Mouse (Mus musculus): ENCODE measurements around the gene Grm4. TPM values are rescaled to one million over a fixed set of nuclear protein-coding genes. Genes with fewer than 3 reads are reported as not detected.

The Grm4 gene
- polyA plus RNA-seq, 1 experiment: 1.1 TPM

DNA sequence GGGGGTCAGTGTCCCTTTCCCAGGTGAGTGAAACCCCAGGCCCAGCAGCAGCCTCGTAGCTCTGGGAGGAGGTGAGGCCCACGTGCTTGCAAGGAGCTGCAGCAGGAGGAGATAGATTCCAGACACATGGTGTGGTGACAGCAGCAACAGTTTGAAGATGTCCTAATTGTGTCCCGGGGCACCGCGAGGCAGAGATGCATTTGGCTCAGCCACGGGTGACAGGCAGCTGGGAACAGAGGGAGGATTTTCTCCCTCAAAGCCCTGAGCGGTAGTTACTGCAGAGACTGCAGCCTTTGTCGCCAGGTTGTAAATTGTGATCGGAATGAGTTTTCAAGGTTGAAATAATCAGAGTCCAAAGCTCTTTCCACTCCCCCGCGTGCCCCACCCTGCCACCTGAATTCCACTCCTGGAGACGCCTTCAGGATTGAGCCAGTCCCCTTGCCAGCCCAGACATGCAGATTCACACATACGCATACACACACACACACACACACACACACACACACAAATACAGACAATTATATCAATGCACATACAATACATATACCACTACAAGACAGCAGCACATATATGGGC, 78.6 kb downstream of the Grm4 start:
- whole genome bisulfite sequencing: 59% methylated on average over 13 of the region's 13 CpGs
- Histone ChIP-seq H3K4me3 (replicated peaks; ENCODE audit: extremely low read depth, low read depth, low read length) (no peak overlapping the region), H3K4me1 (ENCODE audit: control insufficient read depth, insufficient read depth, low read length) (no peaks in the 10 kb centered on the region)
- TF ChIP-seq CTCF (IDR thresholded peaks at IDR 0.05; ENCODE audit: insufficient read depth, low read length) (no peak), POLR2A (IDR thresholded peaks at IDR 0.05; ENCODE audit: borderline replicate concordance, extremely low read depth, low read depth, low read length) (no peak)
- DNase-seq: no peak

DNA sequence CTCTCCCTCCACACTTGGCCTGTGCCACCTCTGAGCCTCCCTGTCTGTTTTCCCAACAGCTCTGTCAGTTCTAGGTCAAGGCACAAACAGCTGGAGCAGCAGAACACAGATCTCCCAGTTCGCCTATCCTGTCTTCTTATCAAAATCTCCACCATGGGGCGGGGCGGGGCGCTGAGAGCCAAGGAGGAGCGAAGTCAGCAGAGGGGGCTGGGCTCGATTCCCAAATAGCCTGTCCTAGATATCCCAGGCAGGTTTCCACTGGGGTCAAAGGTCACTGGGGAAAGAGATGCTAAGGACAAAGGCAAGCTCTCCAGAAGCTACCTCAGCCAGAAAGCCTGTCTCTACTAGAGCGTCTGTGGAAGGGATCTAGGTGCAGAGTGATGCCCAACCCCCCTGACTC, 79.4 kb downstream of the Grm4 start:
- no peak overlapping the region for H3K4me3 ChIP-seq (replicated peaks; ENCODE audit: extremely low read depth, low read depth, low read length)
- TF ChIP-seq CTCF (IDR thresholded peaks at IDR 0.05; ENCODE audit: insufficient read depth, low read length) (no peak), POLR2A (IDR thresholded peaks at IDR 0.05; ENCODE audit: borderline replicate concordance, extremely low read depth, low read depth, low read length) (no peak)
- no peaks in the 10 kb centered on the region for H3K4me1 ChIP-seq (ENCODE audit: control insufficient read depth, insufficient read depth, low read length)
- WGBS: 36% methylated on average over 7 of the region's 7 CpGs
- DNase-seq: no peak

DNA sequence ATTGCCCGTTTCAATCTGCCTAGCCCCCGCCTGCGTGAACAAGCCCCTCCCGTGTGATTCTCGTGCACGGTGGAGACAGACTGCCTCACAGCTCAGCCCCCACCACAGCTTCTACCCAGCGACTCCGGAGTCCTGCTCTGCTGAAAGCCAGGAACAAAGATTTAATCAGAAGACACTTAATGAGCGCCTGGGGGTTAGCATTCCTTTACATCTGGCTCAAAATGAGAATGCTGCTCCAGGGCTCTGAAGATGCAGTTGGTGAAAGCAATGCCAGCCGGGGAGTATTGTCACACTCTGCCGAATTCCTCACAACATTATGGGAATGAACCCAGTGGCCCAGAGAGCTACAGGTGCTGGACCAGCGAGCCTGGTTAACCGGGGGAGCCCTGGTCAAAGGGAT, 85.4 kb downstream of the Grm4 start:
- WGBS: 47% methylated on average over 13 of the region's 13 CpGs
- no peak for TF ChIP-seq POLR2A (IDR thresholded peaks at IDR 0.05; ENCODE audit: borderline replicate concordance, extremely low read depth, low read depth, low read length)
- no peak for DNase-seq

GRCm38 (mm10) chr17:27435225-27435624, 86.0 kb downstream of the Grm4 start:
- WGBS: 93% methylated on average over 15 of the region's 15 CpGs
- DNase-seq: no peak
- TF ChIP-seq CTCF (IDR thresholded peaks at IDR 0.05; ENCODE audit: insufficient read depth, low read length): no peak
- TF ChIP-seq POLR2A (IDR thresholded peaks at IDR 0.05; ENCODE audit: borderline replicate concordance, extremely low read depth, low read depth, low read length): no peak
- Histone ChIP-seq H3K4me3 (replicated peaks; ENCODE audit: extremely low read depth, low read depth, low read length) (no peak overlapping the region), H3K4me1 (ENCODE audit: control insufficient read depth, insufficient read depth, low read length) (no peaks in the 10 kb centered on the region)

More for the DNA sequence above, 85.4 kb downstream of the Grm4 start:
- no peaks in the 10 kb centered on the region for H3K4me1 ChIP-seq (ENCODE audit: control insufficient read depth, insufficient read depth, low read length)
- H3K4me3 ChIP-seq (replicated peaks; ENCODE audit: extremely low read depth, low read depth, low read length): no peak overlapping the region

GRCm38 (mm10) chr17:27434066-27434465, 87.1 kb downstream of the Grm4 start:
- TF ChIP-seq POLR2A (IDR thresholded peaks at IDR 0.05; ENCODE audit: borderline replicate concordance, extremely low read depth, low read depth, low read length) (no peak), CTCF (IDR thresholded peaks at IDR 0.05; ENCODE audit: insufficient read depth, low read length) (no peak)
- DNase-seq: no peak
- Histone ChIP-seq H3K4me1 (ENCODE audit: control insufficient read depth, insufficient read depth, low read length) (no peaks in the 10 kb centered on the region), H3K4me3 (replicated peaks; ENCODE audit: extremely low read depth, low read depth, low read length) (no peak overlapping the region)
- 68% methylated on average over 1 of the region's 1 CpGs for WGBS

GRCm38 (mm10) chr17:27433179-27433680, 88.0 kb downstream of the Grm4 start:
- no peak overlapping the region for H3K4me3 ChIP-seq (replicated peaks; ENCODE audit: extremely low read depth, low read depth, low read length)
- no peaks in the 10 kb centered on the region for H3K4me1 ChIP-seq (ENCODE audit: control insufficient read depth, insufficient read depth, low read length)
- TF ChIP-seq CTCF (IDR thresholded peaks at IDR 0.05; ENCODE audit: insufficient read depth, low read length): no peak
- no peak for TF ChIP-seq POLR2A (IDR thresholded peaks at IDR 0.05; ENCODE audit: borderline replicate concordance, extremely low read depth, low read depth, low read length)
- WGBS: 74% methylated on average over 3 of the region's 3 CpGs
- no peak for DNase-seq

GRCm38 (mm10) chr17:27432145-27432650, 89.0 kb downstream of the Grm4 start:
- Histone ChIP-seq H3K4me1 (ENCODE audit: control insufficient read depth, insufficient read depth, low read length) (no peaks in the 10 kb centered on the region), H3K4me3 (replicated peaks; ENCODE audit: extremely low read depth, low read depth, low read length) (no peak overlapping the region)
- no peak for DNase-seq
- TF ChIP-seq CTCF (IDR thresholded peaks at IDR 0.05; ENCODE audit: insufficient read depth, low read length) (no peak), POLR2A (IDR thresholded peaks at IDR 0.05; ENCODE audit: borderline replicate concordance, extremely low read depth, low read depth, low read length) (no peak)
- WGBS: 58% methylated on average over 9 of the region's 9 CpGs

DNA sequence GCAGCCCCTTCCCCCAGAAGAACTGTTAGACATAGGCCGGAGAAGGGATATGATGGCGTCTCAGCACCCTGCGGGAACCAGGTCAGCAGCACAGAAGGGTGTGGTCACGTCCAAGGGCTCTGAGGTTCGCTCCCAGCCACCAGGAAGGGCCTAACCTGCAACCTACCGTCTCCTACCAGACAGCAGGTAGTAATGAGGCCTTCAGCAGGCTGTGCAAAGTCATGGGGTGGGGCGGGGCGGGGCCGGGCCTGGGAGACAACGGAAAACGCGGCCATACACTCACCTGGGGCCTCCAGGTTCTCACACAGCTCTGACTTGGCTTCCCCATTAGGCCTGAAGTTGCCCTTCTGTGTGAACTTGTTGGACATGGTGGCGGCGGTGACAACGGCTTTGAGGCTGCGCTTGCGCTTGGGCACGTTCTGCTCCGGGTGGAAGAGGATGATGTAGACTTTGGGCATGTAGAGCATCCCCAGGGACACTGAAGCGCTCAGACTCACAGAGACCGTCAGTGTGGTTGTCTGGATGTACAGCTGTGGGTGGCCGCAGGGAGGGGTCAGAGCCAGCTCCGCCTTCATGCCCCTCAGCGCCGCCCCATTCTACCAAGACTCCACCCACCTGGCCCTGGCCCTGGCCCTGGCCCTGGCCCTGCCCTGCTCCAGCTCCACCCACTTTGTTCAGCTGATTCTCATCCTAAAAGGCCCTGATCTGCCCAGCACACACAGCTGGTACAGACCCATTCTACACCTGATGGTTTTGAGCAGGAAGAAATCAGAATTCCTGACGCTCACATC, 90.0 kb downstream of the Grm4 start:
- TF ChIP-seq CTCF (IDR thresholded peaks at IDR 0.05; ENCODE audit: insufficient read depth, low read length): no peak
- TF ChIP-seq POLR2A (IDR thresholded peaks at IDR 0.05; ENCODE audit: borderline replicate concordance, extremely low read depth, low read depth, low read length): no peak
- H3K4me1 ChIP-seq (ENCODE audit: control insufficient read depth, insufficient read depth, low read length): no peaks in the 10 kb centered on the region
- DNase-seq: no peak
- 84% methylated on average over 26 of the region's 26 CpGs for WGBS
- no peak overlapping the region for H3K4me3 ChIP-seq (replicated peaks; ENCODE audit: extremely low read depth, low read depth, low read length)

- TF ChIP-seq POLR2A (IDR thresholded peaks at IDR 0.05; ENCODE audit: borderline replicate concordance, extremely low read depth, low read depth, low read length): no peak
- TF ChIP-seq CTCF (IDR thresholded peaks at IDR 0.05; ENCODE audit: insufficient read depth, low read length): no peak
- no peak overlapping the region for H3K4me3 ChIP-seq (replicated peaks; ENCODE audit: extremely low read depth, low read depth, low read length)
- DNase-seq: no peak
- no peaks in the 10 kb centered on the region for H3K4me1 ChIP-seq (ENCODE audit: control insufficient read depth, insufficient read depth, low read length)
- WGBS: 15% methylated on average over 9 of the region's 9 CpGs
Measured at GRCm38 (mm10) chr17:27429757-27430156, 91.4 kb downstream of the Grm4 start.

GRCm38 (mm10) chr17:27425016-27425415, 96.2 kb downstream of the Grm4 start:
- WGBS: 89% methylated on average over 2 of the region's 2 CpGs
- TF ChIP-seq CTCF (IDR thresholded peaks at IDR 0.05; ENCODE audit: insufficient read depth, low read length) (no peak), POLR2A (IDR thresholded peaks at IDR 0.05; ENCODE audit: borderline replicate concordance, extremely low read depth, low read depth, low read length) (no peak)
- H3K4me1 ChIP-seq (ENCODE audit: control insufficient read depth, insufficient read depth, low read length): no peaks in the 10 kb centered on the region
- H3K4me3 ChIP-seq (replicated peaks; ENCODE audit: extremely low read depth, low read depth, low read length): no peak overlapping the region
- DNase-seq: no peak

All from lung, adult 2 months (tissue).